Mouse (Mus musculus) kidney, embryonic 14.5 days (tissue): Measurements from ENCODE around the gene Sost. TPM values are rescaled to one million over a fixed set of nuclear protein-coding genes. Genes with fewer than 3 reads are reported as not detected.
A peak's percentile ranks its signal among the peaks of the same experiment; 100 is the strongest.

Experiments
- ATAC-seq: fragments of 200-750 bp; cut with Nextera tagmentation; 2 replicates; pipeline ENCODE4 v1.8.0; 2017; ENCODE audit warnings: moderate number of reproducible peaks, mild to moderate bottlenecking, moderate TSS enrichment, moderate library complexity; ENCODE audit not compliant: low FRiP score, low TSS enrichment
- H3K27ac ChIP-seq: fragments of 300-500 bp; sonication (generic); 2 replicates; pipeline ENCODE4 v1.5.1; 2014; ENCODE audit warnings: low read depth, mild to moderate bottlenecking, low read length, moderate library complexity, mixed read lengths
- H3K27me3 ChIP-seq: fragments of 300-500 bp; sonication (generic); 2 replicates; pipeline ENCODE4 v1.6.1; 2014; ENCODE audit warnings: mild to moderate bottlenecking, low read length; ENCODE audit not compliant: control insufficient read depth, insufficient read depth
- H3K36me3 ChIP-seq: fragments of 300-500 bp; sonication (generic); 2 replicates; pipeline ENCODE4 v1.6.1; 2014; ENCODE audit warnings: low read length, mixed read lengths; ENCODE audit not compliant: control insufficient read depth, insufficient read depth
- H3K4me1 ChIP-seq: fragments of 300-500 bp; sonication (generic); 2 replicates; pipeline ENCODE4 v1.6.1; 2014; ENCODE audit warnings: low read length, mixed read lengths; ENCODE audit not compliant: control insufficient read depth, insufficient read depth
- H3K4me2 ChIP-seq: fragments of 300-500 bp; sonication (generic); replicated peaks from 2 replicates; pipeline ENCODE4 v1.6.1; 2014; ENCODE audit warnings: low read depth, mild to moderate bottlenecking, low read length
- H3K4me3 ChIP-seq: fragments of 300-500 bp; sonication (generic); 2 replicates; pipeline ENCODE4 v1.5.1; 2014; ENCODE audit warnings: mild to moderate bottlenecking, low read length
- H3K9ac ChIP-seq: fragments of 300-500 bp; sonication (generic); 2 replicates; pipeline ENCODE4 v1.6.1; 2014; ENCODE audit warnings: low read depth, mild to moderate bottlenecking, low read length, moderate library complexity
- H3K9me3 ChIP-seq: fragments of 300-500 bp; sonication (generic); 2 replicates; pipeline ENCODE4 v1.6.1; 2016; ENCODE audit warnings: low read length; ENCODE audit not compliant: control insufficient read depth
- WGBS: fragments of 180-500 bp; shearing (Covaris S2); extraction: QIAGEN DNeasy Blood & Tissue Kit; methylation state at CpG from one replicate; pipeline ENCODE4 v1.1.7; 2014; 5-methylcytosine and 5-hydroxymethylcytosine counted together
- polyA plus RNA-seq: library from polyadenylated mRNA; unstranded; fragments of >200 nt; fragmentation: Nextera tagmentation; extraction: Ambion mirVana; gene quantifications from 2 replicates; pipeline ENCODE4 v1.2.1, GENCODE M21; 2014

Gene Sost
- polyA plus RNA-seq, 1 experiment from 2014 or later: 0.09 TPM

DNA sequence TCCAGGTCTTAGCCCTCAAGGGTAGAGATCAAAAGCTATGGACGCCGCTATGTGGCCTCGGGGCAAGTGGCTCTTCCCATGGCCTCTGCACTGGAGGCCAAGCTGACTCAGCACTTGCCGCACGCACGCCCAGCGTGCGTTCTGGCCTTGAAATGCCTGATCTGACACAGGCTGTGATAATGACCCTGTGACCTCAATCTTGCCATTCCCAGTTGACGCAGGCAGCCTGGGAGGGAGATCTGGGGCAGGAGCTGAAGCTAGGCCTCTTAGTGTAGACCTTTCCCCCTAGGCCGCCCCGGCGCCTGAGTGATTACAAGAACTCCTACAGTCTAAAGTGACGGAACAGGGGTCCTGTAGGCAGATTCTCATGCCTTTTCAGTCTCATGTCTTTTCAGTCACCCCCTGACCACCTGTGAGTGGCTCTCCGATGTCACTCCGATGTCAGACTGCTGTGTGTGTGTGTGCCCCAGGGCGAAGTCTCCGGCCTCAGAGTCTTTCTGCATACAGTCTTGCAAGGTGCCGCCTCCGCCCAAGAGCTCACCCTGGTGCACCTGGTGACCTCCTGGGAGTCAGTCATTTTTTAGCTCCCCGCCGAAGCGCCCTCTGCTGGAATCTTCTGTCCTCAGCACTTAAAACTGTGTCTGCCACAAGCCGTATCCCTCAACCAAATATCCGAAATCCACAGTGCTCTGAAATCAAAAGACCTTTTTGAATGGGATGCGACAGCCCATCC is 38.6 kb downstream of the Sost start:
- H3K27ac ChIP-seq: peak overlapping the region; percentile 47; the same call in 1 of the 2 replicates
- 28% methylated on average over 25 of the region's 25 CpGs for WGBS
- H3K4me2 ChIP-seq: no peak overlapping the region
- H3K27me3 ChIP-seq: 0 out of 2 replicates have a peak, but pooled peaks cover 2% of the 10 kb centered on the region
- no peak for ATAC-seq
- no peak overlapping the region for H3K4me3 ChIP-seq
- H3K9me3 ChIP-seq: no peaks in the 10 kb centered on the region
- no peaks in the 10 kb centered on the region for H3K36me3 ChIP-seq
- H3K9ac ChIP-seq: no peak overlapping the region
- peaks cover 11% of the 10 kb centered on the region; the same call in 1 of the 2 replicates for H3K4me1 ChIP-seq

DNA sequence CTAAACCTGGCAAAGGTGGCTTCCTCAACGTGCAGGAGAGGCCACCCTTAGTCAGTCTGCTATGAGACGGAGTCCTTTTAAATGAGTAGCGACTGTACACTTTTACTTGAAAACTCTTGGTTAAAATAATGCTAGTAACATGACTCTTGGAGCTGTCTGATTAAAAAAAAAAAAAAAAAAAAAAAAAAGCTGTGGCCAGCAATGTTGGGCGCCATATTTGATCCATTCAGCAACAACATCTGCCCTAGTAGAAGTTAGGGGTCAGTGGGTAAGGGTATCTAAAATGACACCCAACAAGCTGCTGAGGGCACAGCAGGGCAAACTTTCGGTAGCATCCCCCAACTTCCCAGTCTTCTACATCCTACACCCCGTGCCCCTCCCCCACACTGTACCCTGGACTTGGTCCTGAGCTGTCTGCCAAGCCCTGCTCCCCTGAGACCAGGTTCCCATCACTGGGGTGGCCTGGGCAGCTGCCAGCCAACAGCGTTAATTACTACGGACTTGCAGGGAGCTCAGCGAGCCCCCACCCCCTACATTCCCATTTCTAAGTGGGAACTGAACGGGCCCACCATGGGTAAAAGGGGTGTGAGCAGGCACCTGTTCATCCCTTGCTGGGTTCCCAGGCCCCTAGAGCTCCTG is 39.7 kb downstream of the Sost start:
- no peak overlapping the region; the same call in 1 of the 2 replicates for H3K27ac ChIP-seq

DNA sequence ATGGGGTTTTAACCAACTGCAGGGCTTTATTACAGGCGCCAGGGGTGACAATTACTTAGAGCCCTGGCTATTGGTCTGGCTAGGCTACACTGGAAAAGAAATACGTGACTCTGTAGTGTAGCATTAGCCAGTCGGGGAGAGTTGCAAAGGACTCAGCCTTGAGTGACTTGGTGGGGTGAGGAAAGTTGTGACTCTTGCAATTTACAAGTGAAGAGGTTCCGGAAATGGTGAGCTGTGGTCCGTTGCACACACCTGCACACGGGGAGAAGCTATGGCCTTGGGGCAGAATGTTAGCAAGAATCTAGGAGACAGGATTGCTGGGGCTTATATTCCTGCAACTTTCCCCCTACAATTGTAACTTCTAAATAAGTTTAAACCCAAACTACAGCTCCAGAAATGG is 41.2 kb downstream of the Sost start:
- Histone ChIP-seq H3K27ac (peak overlapping the region; percentile 43; the same call in 1 of the 2 replicates), H3K27me3 (no peaks in the 10 kb centered on the region), H3K4me3 (no peak overlapping the region), H3K9me3 (no peaks in the 10 kb centered on the region), H3K4me1 (peaks cover 6% of the 10 kb centered on the region; the same call in 1 of the 2 replicates), H3K36me3 (no peaks in the 10 kb centered on the region), H3K9ac (no peak overlapping the region), H3K4me2 (no peak overlapping the region)
- ATAC-seq: peak; percentile 26; the same call in 1 of the 2 replicates
- WGBS: 41% methylated on average over 6 of the region's 6 CpGs

More for the DNA sequence above, 39.7 kb downstream of the Sost start:
- H3K9ac ChIP-seq: no peak overlapping the region
- 81% methylated on average over 10 of the region's 10 CpGs for WGBS
- peaks cover 10% of the 10 kb centered on the region; the same call in 1 of the 2 replicates for H3K4me1 ChIP-seq
- no peaks in the 10 kb centered on the region for H3K9me3 ChIP-seq
- H3K36me3 ChIP-seq: no peaks in the 10 kb centered on the region
- H3K4me3 ChIP-seq: no peak overlapping the region
- ATAC-seq: no peak
- H3K4me2 ChIP-seq: no peak overlapping the region
- H3K27me3 ChIP-seq: 0 out of 2 replicates have a peak, but pooled peaks cover 2% of the 10 kb centered on the region

DNA sequence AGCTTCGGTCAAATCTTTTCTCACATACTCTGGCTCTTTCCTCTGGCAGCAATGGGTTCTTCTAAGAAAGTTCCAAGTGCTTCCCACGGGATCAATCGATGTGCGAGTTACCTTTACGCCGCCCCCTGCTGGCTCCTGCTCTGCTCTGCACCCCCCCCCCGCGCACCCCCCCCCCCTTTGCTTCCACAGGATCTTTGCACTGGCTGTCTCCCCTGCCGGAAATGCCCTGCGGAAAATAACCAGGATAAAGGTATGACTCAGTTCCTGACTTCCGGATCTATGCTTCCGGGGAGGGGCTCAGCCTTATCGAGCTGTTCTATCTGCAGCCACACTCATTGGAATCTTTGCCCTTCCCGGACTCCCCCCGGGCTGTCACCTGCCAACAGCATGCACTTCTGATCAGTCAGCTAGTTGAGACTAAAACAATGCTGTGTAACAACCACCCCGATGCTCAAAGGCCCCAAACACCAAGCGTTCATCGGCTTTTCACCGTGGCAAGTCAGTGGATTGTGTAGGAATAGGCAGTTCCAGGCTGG is 42.3 kb downstream of the Sost start:
- ATAC-seq: no peak
- no peaks in the 10 kb centered on the region for H3K36me3 ChIP-seq
- no peaks in the 10 kb centered on the region for H3K9me3 ChIP-seq
- H3K4me2 ChIP-seq: no peak overlapping the region
- peaks cover 6% of the 10 kb centered on the region; the same call in 1 of the 2 replicates for H3K4me1 ChIP-seq
- H3K9ac ChIP-seq: no peak overlapping the region
- 60% methylated on average over 17 of the region's 19 CpGs for WGBS
- H3K27ac ChIP-seq: no peak overlapping the region
- no peak overlapping the region for H3K4me3 ChIP-seq
- no peaks in the 10 kb centered on the region for H3K27me3 ChIP-seq

DNA sequence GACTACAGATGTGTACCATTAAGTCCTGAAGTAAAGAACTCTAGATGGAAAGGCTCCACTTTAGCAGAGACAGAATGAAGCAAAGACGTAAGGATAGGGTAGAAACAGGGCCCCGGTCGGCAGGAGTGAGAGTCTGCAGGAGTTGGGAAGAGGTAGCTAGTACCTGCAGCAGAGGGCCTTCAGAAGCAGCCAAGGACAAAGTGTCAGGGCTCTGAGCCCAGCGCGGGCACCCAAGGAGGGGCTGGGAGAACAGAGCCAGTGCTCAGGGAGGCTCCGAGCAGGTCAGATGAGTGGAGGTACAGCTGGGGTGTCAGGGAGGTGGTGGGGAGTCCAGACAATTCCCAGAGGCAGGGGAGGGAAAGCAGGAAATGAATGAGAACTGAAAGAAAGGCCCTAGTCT is 42.8 kb downstream of the Sost start:
- WGBS: 78% methylated on average over 6 of the region's 6 CpGs
- Histone ChIP-seq H3K9ac (no peak overlapping the region), H3K36me3 (no peaks in the 10 kb centered on the region), H3K9me3 (no peaks in the 10 kb centered on the region), H3K4me1 (peaks cover 6% of the 10 kb centered on the region; the same call in 1 of the 2 replicates), H3K4me3 (no peak overlapping the region), H3K4me2 (no peak overlapping the region), H3K27ac (no peak overlapping the region), H3K27me3 (no peaks in the 10 kb centered on the region)
- no peak for ATAC-seq

DNA sequence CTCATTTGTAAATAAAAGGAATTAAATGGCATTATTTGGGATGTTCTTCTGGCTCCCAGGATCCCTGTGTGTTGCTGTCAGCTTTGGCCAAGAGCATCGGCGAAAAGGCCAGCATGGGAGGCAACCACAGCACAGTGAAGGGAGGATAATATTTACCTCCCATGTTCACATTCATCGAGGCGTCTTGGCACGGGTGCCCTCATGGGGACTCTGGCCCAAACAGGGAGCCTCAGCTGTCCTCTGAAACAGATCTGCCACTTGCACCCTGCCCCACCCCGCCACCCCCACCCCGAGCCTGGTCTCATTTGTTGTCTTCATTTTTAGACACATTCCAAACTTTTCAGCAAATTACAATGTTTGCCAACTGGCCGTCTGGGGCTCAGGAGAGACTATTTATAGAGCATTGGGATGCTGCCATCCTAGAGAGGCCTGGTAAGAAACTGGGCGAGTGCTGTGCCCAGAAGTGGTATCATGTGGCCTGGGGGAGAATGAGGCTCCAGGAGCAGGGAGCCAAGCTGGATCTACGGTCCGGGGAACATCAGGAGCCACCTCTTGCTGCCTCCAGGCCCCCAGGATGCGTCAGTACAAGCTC is 45.4 kb downstream of the Sost start:
- no peaks in the 10 kb centered on the region for H3K9me3 ChIP-seq
- ATAC-seq: no peak
- no peaks in the 10 kb centered on the region for H3K36me3 ChIP-seq
- H3K4me3 ChIP-seq: no peak overlapping the region
- no peak overlapping the region for H3K27ac ChIP-seq
- no peak overlapping the region for H3K9ac ChIP-seq
- peaks cover 2% of the 10 kb centered on the region; the same call in 1 of the 2 replicates for H3K4me1 ChIP-seq
- H3K27me3 ChIP-seq: peaks cover 5% of the 10 kb centered on the region; the same call in 1 of the 2 replicates
- no peak overlapping the region for H3K4me2 ChIP-seq
- WGBS: 89% methylated on average over 12 of the region's 12 CpGs

DNA sequence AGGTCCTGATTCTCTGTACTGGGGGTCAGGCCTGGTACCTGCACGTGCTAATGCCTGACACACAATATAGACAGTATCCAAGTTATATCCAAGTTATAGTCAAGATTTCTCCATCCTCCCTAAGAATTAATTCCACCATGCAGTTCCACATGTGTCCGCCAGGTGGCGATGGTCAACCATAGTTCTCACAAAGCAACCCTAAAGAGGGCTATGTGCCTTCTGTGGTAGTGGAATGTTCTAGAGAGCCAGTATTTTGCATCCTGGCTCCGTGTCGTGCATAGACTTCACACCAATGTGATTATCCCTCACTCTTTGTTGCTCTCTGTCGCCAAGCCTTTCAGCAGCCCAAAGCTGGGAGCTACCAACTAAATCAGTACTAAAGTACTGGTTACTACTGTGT is 47.2 kb downstream of the Sost start:
- Histone ChIP-seq H3K36me3 (no peaks in the 10 kb centered on the region), H3K9me3 (no peaks in the 10 kb centered on the region), H3K9ac (no peak overlapping the region), H3K4me3 (no peak overlapping the region), H3K27me3 (peaks cover 9% of the 10 kb centered on the region; the same call in 1 of the 2 replicates), H3K4me1 (no peaks in the 10 kb centered on the region; the same call in 1 of the 2 replicates), H3K27ac (no peak overlapping the region), H3K4me2 (no peak overlapping the region)
- 0 out of 2 replicates have a peak, but pooled peaks have one; percentile 65 for ATAC-seq
- 2% methylated on average over 6 of the region's 6 CpGs for WGBS

DNA sequence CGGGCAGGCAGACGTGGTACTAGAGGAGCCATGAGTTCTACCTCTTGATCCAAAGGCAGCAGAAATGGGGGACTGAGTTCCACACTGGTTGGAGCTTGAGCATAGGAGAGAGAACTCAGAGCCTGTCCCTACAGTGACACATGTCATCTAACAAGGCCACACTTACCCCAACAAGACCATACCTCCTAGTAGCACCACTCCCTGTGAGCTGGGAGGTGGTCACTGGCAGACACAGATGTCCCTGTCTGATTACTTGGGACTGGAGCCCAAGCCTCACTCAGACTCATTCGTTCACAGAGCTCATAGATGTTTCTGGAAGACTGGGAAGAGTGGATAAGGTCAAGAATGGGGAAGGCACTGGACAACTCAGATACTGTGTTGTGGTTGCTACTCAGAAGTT is 48.2 kb downstream of the Sost start:
- H3K9me3 ChIP-seq: no peaks in the 10 kb centered on the region
- H3K36me3 ChIP-seq: no peaks in the 10 kb centered on the region
- 69% methylated on average over 3 of the region's 3 CpGs for WGBS
- peaks cover 9% of the 10 kb centered on the region; the same call in 1 of the 2 replicates for H3K27me3 ChIP-seq
- no peak for ATAC-seq
- no peak overlapping the region for H3K4me3 ChIP-seq
- no peak overlapping the region for H3K4me2 ChIP-seq
- H3K4me1 ChIP-seq: no peaks in the 10 kb centered on the region; the same call in 1 of the 2 replicates
- no peak overlapping the region for H3K27ac ChIP-seq
- no peak overlapping the region for H3K9ac ChIP-seq
